9 mouse cellular contexts compared by ENCODE assay signal in the genomic region with DNA sequence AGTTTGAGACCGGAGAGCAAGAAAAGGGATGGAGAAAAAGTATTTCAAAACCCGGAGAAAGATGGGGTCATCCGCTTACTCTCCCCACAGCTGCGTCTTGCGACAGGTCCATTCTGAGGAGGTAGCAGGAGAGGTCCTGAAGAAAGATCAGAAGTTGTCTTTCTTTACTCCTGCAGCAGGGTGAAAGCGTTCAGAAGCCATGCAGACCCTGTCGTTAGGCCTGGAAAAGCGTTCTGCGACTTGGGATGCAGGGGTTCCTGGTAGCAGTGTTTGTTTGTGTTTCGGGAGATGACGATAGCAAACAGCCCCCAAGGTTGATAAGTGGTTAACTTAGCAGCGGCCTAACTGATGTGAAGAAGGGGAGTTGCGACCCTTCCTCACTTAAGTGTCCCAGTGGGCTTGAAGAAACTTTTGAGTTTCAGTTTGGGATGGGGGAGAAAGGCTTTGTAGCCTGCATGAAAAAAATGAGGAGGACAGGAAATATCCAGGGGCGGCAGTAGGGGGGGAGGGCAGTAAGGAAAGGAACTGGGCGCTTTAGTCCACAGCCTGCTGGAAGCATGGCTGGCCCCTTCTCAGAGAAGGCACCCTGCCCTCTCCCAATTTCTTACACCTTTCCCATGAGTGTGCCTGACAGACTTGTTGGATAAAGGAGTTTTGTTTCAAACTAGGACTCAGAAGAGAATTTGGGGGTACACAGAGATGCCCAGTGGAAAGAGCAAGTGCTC. TPM values are rescaled to one million over a fixed set of nuclear protein-coding genes. Genes with fewer than 3 reads are reported as not detected.
DNase-seq lines count a peak whose midpoint lies in the region; ATAC-seq lines count a peak whose summit lies in the region.
"Had no signal": no experiment of that assay in that cellular context is flagged by ENCODE, and none has a peak within 500 bp of the region (broad histone marks: within the 10 kb centered on the region; RNA-seq: fewer than 3 reads in every experiment).

No protein-coding gene starts in this region.

- no peak for DNase-seq in heart, postnatal 10 days
- DNase-seq in frontal cortex, adult 2 months (ENCODE audit: extremely low spot score in 1 of 2, low spot score in 1 of 2): no peak
- DNase-seq in cerebellum, adult 18-20 months: no peak
- no peak for DNase-seq in spleen, postnatal 36 days (ENCODE audit: low spot score in 2 of 2)
- DNase-seq: gastrocnemius, postnatal 10 days had no signal

- H3K9me3 ChIP-seq in heart, embryonic 11.5 days (replicated peaks; ENCODE audit: control insufficient read depth, low read length): no peaks in the 10 kb centered on the region
- H3K9me3 ChIP-seq in hindbrain, embryonic 16.5 days (ENCODE audit: control insufficient read depth, low read length): no peaks in the 10 kb centered on the region
- no peaks in the 10 kb centered on the region for H3K9me3 ChIP-seq in midbrain, embryonic 13.5 days

- H3K4me1 ChIP-seq in heart, embryonic 11.5 days (ENCODE audit: control insufficient read depth, insufficient read depth, low read length): peaks cover 33% of the 10 kb centered on the region
- H3K4me1 ChIP-seq in brown adipose tissue, adult 24 weeks (ENCODE audit: control insufficient read depth, insufficient read depth, insufficient read length, low read length): peaks cover 4% of the 10 kb centered on the region; the same call in 1 of the 2 replicates
- H3K4me1 ChIP-seq in hindbrain, embryonic 16.5 days (ENCODE audit: control insufficient read depth, insufficient read depth, low read depth, low read length): peaks cover 31% of the 10 kb centered on the region
- H3K4me1 ChIP-seq in midbrain, embryonic 13.5 days (replicated peaks): peaks cover 60% of the 10 kb centered on the region

- no peaks in the 10 kb centered on the region for H3K36me3 ChIP-seq in heart, embryonic 11.5 days (ENCODE audit: control insufficient read depth, insufficient read depth, low read length)
- no peaks in the 10 kb centered on the region for H3K36me3 ChIP-seq in hindbrain, embryonic 16.5 days (ENCODE audit: control insufficient read depth, insufficient read depth, low read length)
- H3K36me3 ChIP-seq in midbrain, embryonic 13.5 days: no peaks in the 10 kb centered on the region

- no peaks in the 10 kb centered on the region for H3K27me3 ChIP-seq in heart, embryonic 11.5 days (ENCODE audit: control insufficient read depth, insufficient read depth, low read length)
- no peaks in the 10 kb centered on the region for H3K27me3 ChIP-seq in hindbrain, embryonic 16.5 days (replicated peaks; ENCODE audit: control insufficient read depth, insufficient read depth, low read length)
- no peaks in the 10 kb centered on the region for H3K27me3 ChIP-seq in midbrain, embryonic 13.5 days

- peak overlapping the region; percentile 82 for H3K4me2 ChIP-seq in heart, embryonic 11.5 days
- H3K4me2 ChIP-seq in hindbrain, embryonic 16.5 days (ENCODE audit: low read length): peak overlapping the region; percentile 91
- peak overlapping the region; percentile 83 for H3K4me2 ChIP-seq in midbrain, embryonic 13.5 days (replicated peaks)

- ATAC-seq in heart, embryonic 11.5 days (replicated peaks; ENCODE audit: insufficient number of reproducible peaks, low FRiP score, low TSS enrichment): no peak
- no peak for ATAC-seq in hindbrain, embryonic 16.5 days
- no peak for ATAC-seq in midbrain, embryonic 13.5 days

- peak overlapping the region; percentile 84 for H3K4me3 ChIP-seq in heart, embryonic 11.5 days (ENCODE audit: low read depth, low read length)
- peak overlapping the region; percentile 28 for H3K4me3 ChIP-seq in brown adipose tissue, adult 24 weeks (ENCODE audit: insufficient read depth, low read depth, low read length)
- peak overlapping the region; percentile 83 for H3K4me3 ChIP-seq in hindbrain, embryonic 16.5 days (ENCODE audit: low read length)
- H3K4me3 ChIP-seq in midbrain, embryonic 13.5 days (replicated peaks): peak overlapping the region; percentile 93

- peak overlapping the region; percentile 98 for H3K9ac ChIP-seq in heart, embryonic 11.5 days (ENCODE audit: low read depth, low read length)
- peak overlapping the region; percentile 97 for H3K9ac ChIP-seq in hindbrain, embryonic 16.5 days (ENCODE audit: low read depth, low read length)
- H3K9ac ChIP-seq in midbrain, embryonic 13.5 days (replicated peaks): peak overlapping the region; percentile 99

- 6% methylated on average over 15 of the region's 15 CpGs for WGBS in heart, embryonic 11.5 days (ENCODE audit: insufficient replicate concordance)
- 2% methylated on average over 15 of the region's 15 CpGs for WGBS in hindbrain, embryonic 16.5 days
- WGBS in midbrain, embryonic 13.5 days: 2% methylated on average over 15 of the region's 15 CpGs

- intact Hi-C loops in heart, postnatal 10 days (cut with DNase I): loop anchor here (2.0 to 5.0 kb wide), 3 partner anchors 36 to 126 kb away; a partner anchor contains a TSS

- H3K27ac ChIP-seq in heart, embryonic 11.5 days (ENCODE audit: low read depth, low read length): no peak overlapping the region; the same call in 1 of the 2 replicates
- H3K27ac ChIP-seq in brown adipose tissue, adult 24 weeks (replicated peaks; ENCODE audit: low read depth, low read length): no peak overlapping the region
- H3K27ac ChIP-seq in hindbrain, embryonic 16.5 days (ENCODE audit: low read depth, low read length): 0 out of 2 replicates have a peak overlapping the region, but pooled peaks have one; percentile 27
- H3K27ac ChIP-seq in midbrain, embryonic 13.5 days: peak overlapping the region; percentile 47

RNA-seq across cellular contexts. Expression of a gene that starts 2.0 kb away (rescaled TPM):
- polyA plus RNA-seq in heart, embryonic 11.5 days (2014; fragmentation: Nextera tagmentation; extraction: Ambion mirVana): 26.7 and 30.3 TPM in 2 replicates
- total RNA-seq in heart, postnatal 10 days (2021): 10 to 100 TPM; 30.9 to 31.2 TPM
- 18.5 and 31.6 TPM in 2 replicates for polyA plus RNA-seq in brown adipose tissue, adult 24 weeks (2012; ENCODE audit: insufficient read depth, insufficient read length, missing spikeins)
- 21.8 and 24.5 TPM in 2 replicates for polyA plus RNA-seq in hindbrain, embryonic 16.5 days (2015; fragmentation: Nextera tagmentation; extraction: Ambion mirVana)
- 45.6 and 50.3 TPM in 2 replicates for polyA plus RNA-seq in midbrain, embryonic 13.5 days (2015; fragmentation: Nextera tagmentation; extraction: Ambion mirVana)
- polyA plus RNA-seq in frontal cortex, adult 2 months (2012; rRNA removed): 24.8 and 26.8 TPM in 2 replicates

RNA-seq across cellular contexts. Expression of a gene that starts 43.3 kb away (rescaled TPM):
- polyA plus RNA-seq in heart, embryonic 11.5 days (2014; fragmentation: Nextera tagmentation; extraction: Ambion mirVana): 51.2 and 60.7 TPM in 2 replicates
- total RNA-seq in heart, postnatal 10 days (2021): 10 to 100 TPM; 22.4 to 23.3 TPM
- 11.3 and 29.2 TPM in 2 replicates for polyA plus RNA-seq in brown adipose tissue, adult 24 weeks (2012; ENCODE audit: insufficient read depth, insufficient read length, missing spikeins)
- polyA plus RNA-seq in hindbrain, embryonic 16.5 days (2015; fragmentation: Nextera tagmentation; extraction: Ambion mirVana): 72.2 and 182 TPM in 2 replicates
- polyA plus RNA-seq in midbrain, embryonic 13.5 days (2015; fragmentation: Nextera tagmentation; extraction: Ambion mirVana): 196 and 263 TPM in 2 replicates
- polyA plus RNA-seq in frontal cortex, adult 2 months (2012; rRNA removed): 97.4 and 107 TPM in 2 replicates

Comparison
In these comparisons a context has a peak if more than half of its experiments do, and no peak if none do; other contexts are left out.
1. H3K27ac ChIP-seq: peak in hindbrain, embryonic 16.5 days (single experiment) and midbrain, embryonic 13.5 days (single experiment); none in heart, embryonic 11.5 days (single experiment) and brown adipose tissue, adult 24 weeks (single experiment).
2. H3K4me3 ChIP-seq: peak in every context shown above with its lines; median percentile 93 in midbrain, embryonic 13.5 days; 84 in heart, embryonic 11.5 days; 83 in hindbrain, embryonic 16.5 days; 28 in brown adipose tissue, adult 24 weeks.
3. Peak in every context shown above with its lines, with median percentiles within 50 percentile points of each other: H3K4me2 ChIP-seq and H3K9ac ChIP-seq.